Mouse (Mus musculus) layer of hippocampus, adult 8-10 months (tissue): ENCODE measurements around the gene Cherp. TPM values are rescaled to one million over a fixed set of nuclear protein-coding genes. Genes with fewer than 3 reads are reported as not detected.

Source experiments
- DNase-seq, 2 experiments: peaks; one replicate each; pipeline ENCODE4 v3.0.0; 2022; ENCODE audit warnings: low spot score in 2 of 2
- microRNA-seq, 2 experiments: library from miRNA; unstranded; fragments of <30 nt; microRNA quantifications; one replicate each; pipeline ENCODE4 v1.2.0; 2022
- total RNA-seq, 4 experiments: library from RNA; stranded (reverse); gene quantifications; 2 replicates each; pipeline ENCODE4 v1.2.4; 2022

The Cherp gene
- total RNA-seq, 4 experiments from 2014 or later: 69.3 to 97.6 (median 83.2) TPM

- no peak for DNase-seq
Observed at GRCm38 (mm10) chr8:72418073-72418472, 57.0 kb downstream of the Cherp start.

GRCm38 (mm10) chr8:72415252-72415651, 59.8 kb downstream of the Cherp start:
- DNase-seq: no peak

GRCm38 (mm10) chr8:72413839-72414238, 61.2 kb downstream of the Cherp start:
- DNase-seq: no peak

Small RNA genes within 50 kb of the gene (microRNA-seq; reads per million reads assigned to microRNA genes)
- gene Mir7068: 2.2 to 4.5 reads per million in 2 experiments

Other genes starting within 250 kb of the Cherp start
- gene Ap1m1, start 235.2 kb downstream of the Cherp start, total RNA-seq: 10 to 100 TPM; 86.8 to 93.2 (median 91.0) TPM
- gene Gm10282, start 170.0 kb downstream of the Cherp start, total RNA-seq: 1 to 10 TPM; 3.8 to 7.8 (median 6.0) TPM
- gene Klf2, start 156.2 kb downstream of the Cherp start, total RNA-seq: 10 to 100 TPM in 3 of 4 experiments, 1 to 10 TPM in 1; 9.5 to 15.3 (median 12.7) TPM
- 10 to 100 TPM; 69.5 to 77.8 (median 72.1) TPM for gene Eps15l1, start 53.8 kb downstream of the Cherp start, total RNA-seq
- gene Calr3, start 31.4 kb downstream of the Cherp start, total RNA-seq: 1 to 10 TPM in 2 of 4 experiments, under 1 TPM in 1, not detected in 1; 0.83 to 1.2 (median 1.2) TPM
- gene 1700030K09Rik, start 31.3 kb downstream of the Cherp start, total RNA-seq: 10 to 100 TPM in 3 of 4 experiments, 1 to 10 TPM in 1; 9.6 to 14.3 (median 12.0) TPM
- gene Slc35e1, start 17.4 kb upstream of the Cherp start, total RNA-seq: 10 to 100 TPM; 42.8 to 55.5 (median 48.7) TPM
- 10 to 100 TPM in 1 of 4 experiments, 1 to 10 TPM in 3; 7.1 to 11.1 (median 9.2) TPM for gene Med26, start 73.0 kb upstream of the Cherp start, total RNA-seq
- gene Smim7, start 95.9 kb upstream of the Cherp start, total RNA-seq: 100 to 1,000 TPM; 102 to 116 (median 113) TPM
- gene Tmem38a, start 96.8 kb upstream of the Cherp start, total RNA-seq: 100 to 1,000 TPM in 3 of 4 experiments, 10 to 100 TPM in 1; 97.4 to 111 (median 103) TPM
- 10 to 100 TPM; 45.4 to 57.7 (median 50.6) TPM for gene Nwd1, start 171.5 kb upstream of the Cherp start, total RNA-seq
- gene Sin3b, start 248.1 kb upstream of the Cherp start, total RNA-seq: 100 to 1,000 TPM; 172 to 190 (median 175) TPM